Mouse (Mus musculus) midbrain, embryonic 16.5 days (tissue): ENCODE results near the gene Hdac10. TPM values are rescaled to one million over a fixed set of nuclear protein-coding genes. Genes with fewer than 3 reads are reported as not detected.

ENCODE experiments used
- ATAC-seq: fragments of 200-750 bp; cut with Nextera tagmentation; 2 replicates; pipeline ENCODE4 v1.8.0; 2017; ENCODE audit warnings: moderate TSS enrichment
- H3K27ac ChIP-seq: fragments of 300-500 bp; sonication (generic); 2 replicates; pipeline ENCODE4 v1.5.1; 2014; ENCODE audit warnings: mild to moderate bottlenecking, low read length, mixed read lengths
- H3K27me3 ChIP-seq: fragments of 300-500 bp; sonication (generic); 2 replicates; pipeline ENCODE4 v1.6.1; 2014; ENCODE audit warnings: low read depth, low read length, mixed read lengths; ENCODE audit not compliant: control insufficient read depth, insufficient read depth
- H3K36me3 ChIP-seq: fragments of 300-500 bp; sonication (generic); 2 replicates; pipeline ENCODE4 v1.6.1; 2014; ENCODE audit warnings: mild to moderate bottlenecking, low read length, moderate library complexity, mixed read lengths; ENCODE audit not compliant: control insufficient read depth, insufficient read depth
- H3K4me1 ChIP-seq: fragments of 300-500 bp; sonication (generic); 2 replicates; pipeline ENCODE4 v1.6.1; 2014; ENCODE audit warnings: mild to moderate bottlenecking, low read length, mixed read lengths; ENCODE audit not compliant: control insufficient read depth, insufficient read depth
- H3K4me2 ChIP-seq: fragments of 300-500 bp; sonication (generic); 2 replicates; pipeline ENCODE4 v1.6.1; 2014; ENCODE audit warnings: mild to moderate bottlenecking, low read length, mixed read lengths
- H3K4me3 ChIP-seq: fragments of 300-500 bp; sonication (generic); 2 replicates; pipeline ENCODE4 v1.5.1; 2014; ENCODE audit warnings: low read depth, mild to moderate bottlenecking, low read length, moderate library complexity, mixed read lengths
- H3K9ac ChIP-seq: fragments of 300-500 bp; sonication (generic); 2 replicates; pipeline ENCODE4 v1.6.1; 2014; ENCODE audit warnings: low read depth, low read length, mixed read lengths
- H3K9me3 ChIP-seq: fragments of 300-500 bp; sonication (generic); replicated peaks from 2 replicates; pipeline ENCODE4 v1.6.1; 2014; ENCODE audit warnings: mild to moderate bottlenecking, low read length, mixed read lengths; ENCODE audit not compliant: control insufficient read depth, poor library complexity, severe bottlenecking
- WGBS: fragments of 180-500 bp; shearing (Covaris S2); extraction: QIAGEN DNeasy Blood & Tissue Kit; methylation state at CpG from one replicate; pipeline ENCODE4 v1.1.7; 2014; 5-methylcytosine and 5-hydroxymethylcytosine counted together
- microRNA-seq: library from miRNA; unstranded; fragments of <30 nt; microRNA quantifications from one replicate; pipeline ENCODE4, GENCODE M21; 2017
- polyA plus RNA-seq: library from polyadenylated mRNA; unstranded; fragments of >200 nt; fragmentation: Nextera tagmentation; extraction: Ambion mirVana; gene quantifications from 2 replicates; pipeline ENCODE4 v1.2.1, GENCODE M21; 2015

The Hdac10 gene
- polyA plus RNA-seq, 1 experiment from 2014 or later: 31.0 TPM

DNA sequence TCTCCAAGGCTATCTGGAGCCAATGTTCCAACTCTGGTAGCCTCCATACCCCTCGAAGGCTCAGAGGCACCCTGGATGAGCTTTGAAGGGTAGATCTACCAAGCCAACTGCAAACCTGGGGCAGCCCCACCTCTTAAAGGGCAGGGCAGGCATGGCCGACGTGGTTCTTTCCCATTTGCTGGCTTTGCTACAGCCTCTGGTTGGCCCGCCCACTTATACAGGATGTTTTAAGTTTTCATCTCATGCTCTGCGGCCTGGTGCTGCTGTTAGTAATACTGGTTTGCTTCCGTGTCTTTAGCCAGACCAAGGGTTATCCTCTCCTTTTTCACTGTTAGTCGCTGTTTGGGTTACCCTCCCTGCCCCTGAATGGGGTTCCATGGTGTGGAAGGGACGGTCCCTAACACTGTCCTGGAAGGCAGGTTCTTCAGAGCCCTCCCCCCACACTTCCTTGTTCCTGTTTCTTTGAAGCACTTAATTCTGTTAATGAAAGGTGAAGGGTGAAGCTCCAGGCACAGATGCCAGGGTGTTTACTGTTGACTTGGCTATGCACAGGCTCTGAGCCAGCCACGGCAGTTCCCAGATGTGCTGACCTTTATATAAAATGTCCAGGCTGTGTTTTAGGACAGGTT, 50.2 kb downstream of the Hdac10 start:
- Histone ChIP-seq H3K9me3 (no peaks in the 10 kb centered on the region), H3K36me3 (peaks cover 9% of the 10 kb centered on the region), H3K4me2 (peak overlapping the region; percentile 85), H3K27ac (no peak overlapping the region), H3K4me1 (peaks cover 29% of the 10 kb centered on the region), H3K4me3 (no peak overlapping the region), H3K27me3 (no peaks in the 10 kb centered on the region), H3K9ac (0 out of 2 replicates have a peak overlapping the region, but pooled peaks have one; percentile 35)
- ATAC-seq: no peak
- WGBS: 74% methylated on average over 9 of the region's 9 CpGs

DNA sequence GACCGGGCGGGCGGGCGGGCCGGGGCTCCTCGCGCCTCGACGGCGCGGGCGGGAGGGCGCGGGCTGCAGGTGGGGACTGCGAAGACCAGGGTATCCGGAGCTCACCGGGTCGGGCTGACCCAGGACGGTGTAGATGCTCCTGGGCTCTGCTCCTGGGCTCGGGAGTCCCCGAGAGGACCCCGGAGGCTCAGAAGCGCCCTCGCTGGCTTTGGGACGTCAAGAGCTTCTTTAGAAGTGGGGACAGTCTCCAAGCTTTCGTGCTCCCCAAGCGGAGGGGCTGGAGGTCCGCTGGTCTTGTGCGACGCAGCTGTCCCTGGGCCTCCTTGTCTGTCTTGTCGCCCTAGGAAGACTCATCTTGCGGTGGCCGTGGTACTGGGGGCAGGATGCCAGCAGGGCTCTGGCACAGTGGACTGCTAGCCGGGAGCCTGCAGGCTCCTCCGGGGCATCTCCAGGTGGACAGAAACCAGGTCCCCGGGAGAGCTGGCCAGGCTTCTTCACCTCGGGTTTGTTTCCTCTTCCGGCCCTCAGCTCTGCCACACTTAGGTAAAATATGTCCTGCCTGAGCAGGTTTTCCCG, 52.3 kb downstream of the Hdac10 start:
- Histone ChIP-seq H3K4me2 (peak overlapping the region; percentile 85), H3K9ac (peak overlapping the region; percentile 89), H3K36me3 (no peaks in the 10 kb centered on the region), H3K27ac (peak overlapping the region; percentile 79), H3K4me3 (peak overlapping the region; percentile 77), H3K27me3 (no peaks in the 10 kb centered on the region), H3K9me3 (no peaks in the 10 kb centered on the region), H3K4me1 (peaks cover 29% of the 10 kb centered on the region)
- peak; percentile 79 for ATAC-seq
- WGBS: 1% methylated on average over 36 of the region's 39 CpGs

DNA sequence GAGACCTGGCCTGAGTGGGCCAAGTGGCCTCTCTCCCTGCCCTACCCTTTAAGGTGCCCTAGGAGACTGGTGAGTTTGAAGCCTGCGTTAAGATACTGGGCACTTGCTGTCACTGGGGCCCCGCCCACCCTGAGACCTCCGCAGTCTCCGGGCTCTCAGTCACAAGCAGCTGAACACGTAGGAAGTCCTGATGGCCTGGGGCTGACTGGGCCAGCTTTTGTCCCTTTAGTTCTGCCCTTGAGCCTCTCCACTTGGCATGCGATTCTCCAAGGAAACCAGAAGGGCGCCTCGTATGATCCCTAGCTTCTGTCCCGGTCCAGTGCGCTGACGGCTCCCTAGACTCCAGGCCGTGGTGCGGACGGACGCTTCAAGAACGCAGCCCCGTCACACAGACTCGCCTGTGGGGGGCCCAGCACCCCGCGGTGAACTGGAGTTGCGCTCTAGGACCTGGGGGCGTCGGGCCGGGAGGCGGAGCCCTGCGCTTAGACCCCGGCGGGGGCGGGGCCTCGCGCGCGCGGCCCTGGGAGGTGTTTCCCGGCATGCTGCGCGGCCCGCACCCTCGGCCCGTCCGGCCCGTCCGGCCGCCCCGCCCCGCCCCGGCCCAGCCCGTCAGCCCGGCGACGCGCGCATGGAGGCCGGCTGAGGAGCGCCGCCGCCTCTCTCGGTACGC, 52.9 kb downstream of the Hdac10 start:
- H3K4me1 ChIP-seq: peaks cover 29% of the 10 kb centered on the region
- H3K36me3 ChIP-seq: no peaks in the 10 kb centered on the region
- H3K4me2 ChIP-seq: peak overlapping the region; percentile 85
- no peaks in the 10 kb centered on the region for H3K9me3 ChIP-seq
- ATAC-seq: peak; percentile 90
- H3K27me3 ChIP-seq: no peaks in the 10 kb centered on the region
- H3K9ac ChIP-seq: peak overlapping the region; percentile 89
- WGBS: 0% methylated on average over 27 of the region's 59 CpGs
- peak overlapping the region; percentile 77 for H3K4me3 ChIP-seq
- H3K27ac ChIP-seq: peak overlapping the region; percentile 79

DNA sequence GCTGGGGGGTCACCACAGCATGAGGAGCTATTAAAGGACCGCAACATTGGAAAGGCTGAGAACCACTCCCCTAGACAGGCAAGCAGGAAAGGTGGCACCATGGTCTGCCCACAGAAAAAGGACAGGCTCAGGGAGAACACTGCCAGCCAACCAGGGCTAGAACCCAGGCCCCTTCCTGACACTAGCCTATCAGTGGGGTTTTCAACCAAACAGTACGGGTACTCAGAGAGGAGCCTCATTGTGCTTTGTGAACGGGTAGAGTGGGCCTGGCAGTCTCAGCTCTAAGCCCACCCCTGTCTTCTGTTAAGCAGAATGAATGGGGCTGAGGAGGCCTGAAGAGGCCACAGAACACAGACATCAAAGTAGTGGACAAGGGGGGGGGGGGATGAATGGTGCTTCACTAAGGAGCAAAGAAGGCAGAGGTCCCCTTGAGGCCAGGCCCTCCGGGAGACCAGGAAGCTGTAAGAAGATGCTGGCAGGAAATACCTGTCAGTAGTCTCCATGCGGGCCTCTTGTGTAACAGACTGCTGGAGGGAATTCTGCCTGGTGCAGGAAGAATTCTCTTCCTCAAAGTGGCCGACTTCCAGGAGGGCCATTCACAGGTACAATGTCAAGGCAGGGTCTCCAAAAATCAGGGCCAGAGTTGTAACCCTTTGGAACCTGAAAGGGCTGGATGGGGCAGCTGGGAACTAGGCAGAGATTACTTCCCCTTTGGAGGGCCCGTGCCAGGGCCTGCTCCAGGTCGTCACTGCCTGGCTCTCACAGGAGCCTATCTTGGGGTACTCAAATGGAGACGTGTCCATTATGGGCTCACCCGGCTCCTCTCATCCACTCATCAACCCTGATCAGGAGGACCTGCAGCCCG, 53.7 kb downstream of the Hdac10 start, which contains the start of gene Trabd:
TSS of gene Trabd (plus strand) at position 512 of the 865 bp plus-strand sequence.
- H3K27me3 ChIP-seq: no peaks in the 10 kb centered on the region
- 21% methylated on average over 11 of the region's 11 CpGs for WGBS
- peak within 1 kb of the TSS; percentile 89 for H3K9ac ChIP-seq
- peaks cover 29% of the 10 kb centered on the region for H3K4me1 ChIP-seq
- peaks cover 2% of the 10 kb centered on the region; the same call in 1 of the 2 replicates for H3K36me3 ChIP-seq
- peak within 1 kb of the TSS; percentile 85 for H3K4me2 ChIP-seq
- ATAC-seq: no peak
- H3K4me3 ChIP-seq: peak within 1 kb of the TSS; percentile 77
- no peaks in the 10 kb centered on the region for H3K9me3 ChIP-seq
- H3K27ac ChIP-seq: peak within 1 kb of the TSS; percentile 79

DNA sequence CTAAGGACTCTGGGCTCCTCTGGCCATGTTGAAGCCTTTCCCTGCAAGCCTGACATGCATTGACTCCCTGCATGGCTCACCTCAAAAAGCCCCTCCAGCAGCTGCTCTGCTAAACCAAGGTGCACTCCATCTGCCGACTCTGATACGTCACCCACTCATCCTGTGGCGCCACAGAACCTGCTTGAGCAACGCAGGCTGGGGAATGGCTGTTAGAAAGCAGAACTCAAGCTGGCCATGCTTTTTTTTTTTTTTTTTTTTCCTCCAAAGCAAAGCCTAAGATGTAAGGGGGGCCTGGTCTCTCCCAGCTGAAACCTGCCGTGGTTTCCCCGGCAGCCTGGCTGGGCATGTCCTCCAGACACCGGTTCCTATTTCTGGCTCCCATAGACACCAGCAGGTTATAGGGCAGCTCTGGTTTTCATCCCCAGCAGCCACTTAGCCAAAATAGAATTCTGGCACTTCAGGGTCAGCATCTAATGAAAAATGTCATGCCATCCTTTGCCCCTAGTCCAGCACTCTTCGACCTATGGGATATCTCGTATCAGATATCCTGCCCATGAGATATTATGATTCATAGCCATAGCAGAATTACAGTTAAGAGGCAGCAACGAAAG, 54.4 kb downstream of the Hdac10 start:
- H3K36me3 ChIP-seq: peaks cover 3% of the 10 kb centered on the region; the same call in 1 of the 2 replicates
- H3K4me1 ChIP-seq: peaks cover 29% of the 10 kb centered on the region
- H3K9me3 ChIP-seq: no peaks in the 10 kb centered on the region
- H3K9ac ChIP-seq: no peak overlapping the region; the same call in 1 of the 2 replicates
- no peak for ATAC-seq
- H3K4me2 ChIP-seq: no peak overlapping the region
- no peaks in the 10 kb centered on the region for H3K27me3 ChIP-seq
- no peak overlapping the region for H3K4me3 ChIP-seq
- peak overlapping the region; percentile 79; the same call in 1 of the 2 replicates for H3K27ac ChIP-seq
- WGBS: 86% methylated on average over 10 of the region's 10 CpGs

Small RNAs within 50 kb of the gene (microRNA-seq; reads per million reads assigned to microRNA genes)
- 0.52 reads per million for gene Mir7118

Other genes with a start within 250 kb of the Hdac10 start
- 0.16 and 0.34 TPM in 2 replicates for gene Ttll8, start 174.3 kb downstream of the Hdac10 start, polyA plus RNA-seq
- gene Mlc1, start 149.7 kb downstream of the Hdac10 start, polyA plus RNA-seq: 21.0 and 31.5 TPM in 2 replicates
- not detected in 2 replicates for gene Mov10l1, start 145.8 kb downstream of the Hdac10 start, polyA plus RNA-seq
- 7.5 and 9.5 TPM in 2 replicates for gene Panx2, start 69.0 kb downstream of the Hdac10 start, polyA plus RNA-seq
- 36.8 and 39.9 TPM in 2 replicates for gene Trabd, start 53.6 kb downstream of the Hdac10 start, polyA plus RNA-seq
- gene Selenoo, start 39.6 kb downstream of the Hdac10 start, polyA plus RNA-seq: 17.8 and 19.1 TPM in 2 replicates
- gene Tubgcp6, start 5.6 kb downstream of the Hdac10 start, polyA plus RNA-seq: 18.5 and 19.1 TPM in 2 replicates
- gene Mapk12, start 12.0 kb upstream of the Hdac10 start, polyA plus RNA-seq: 3.0 and 4.4 TPM in 2 replicates
- 29.0 and 32.6 TPM in 2 replicates for gene Mapk11, start 20.9 kb upstream of the Hdac10 start, polyA plus RNA-seq
- gene Plxnb2, start 52.1 kb upstream of the Hdac10 start, polyA plus RNA-seq: 90.1 and 92.1 TPM in 2 replicates
- 120 and 124 TPM in 2 replicates for gene Dennd6b, start 67.8 kb upstream of the Hdac10 start, polyA plus RNA-seq
- gene Ppp6r2, start 82.9 kb upstream of the Hdac10 start, polyA plus RNA-seq: 76.7 and 82.0 TPM in 2 replicates
- gene Sbf1, start 186.6 kb upstream of the Hdac10 start, polyA plus RNA-seq: 92.9 and 101 TPM in 2 replicates
- gene Adm2, start 194.0 kb upstream of the Hdac10 start, polyA plus RNA-seq: not detected in 2 replicates
- not detected in 2 replicates for gene Miox, start 205.7 kb upstream of the Hdac10 start, polyA plus RNA-seq
- gene Lmf2, start 227.0 kb upstream of the Hdac10 start, polyA plus RNA-seq: 29.0 and 34.9 TPM in 2 replicates
- 116 and 117 TPM in 2 replicates for gene Ncaph2, start 227.0 kb upstream of the Hdac10 start, polyA plus RNA-seq
- gene Sco2, start 245.1 kb upstream of the Hdac10 start, polyA plus RNA-seq: 11.8 and 16.4 TPM in 2 replicates
- 1.9 and 3.0 TPM in 2 replicates for gene Tymp, start 248.3 kb upstream of the Hdac10 start, polyA plus RNA-seq